Mouse (Mus musculus) urinary bladder, postnatal 4 days (tissue): Measurements from ENCODE around the gene Dcaf8.

Source experiments
- DNase-seq, 2 experiments: peaks; one replicate each; pipeline ENCODE4 v3.0.0; 2021 to 2022; ENCODE audit warnings: low spot score in 2 of 2

Gene Dcaf8

DNA sequence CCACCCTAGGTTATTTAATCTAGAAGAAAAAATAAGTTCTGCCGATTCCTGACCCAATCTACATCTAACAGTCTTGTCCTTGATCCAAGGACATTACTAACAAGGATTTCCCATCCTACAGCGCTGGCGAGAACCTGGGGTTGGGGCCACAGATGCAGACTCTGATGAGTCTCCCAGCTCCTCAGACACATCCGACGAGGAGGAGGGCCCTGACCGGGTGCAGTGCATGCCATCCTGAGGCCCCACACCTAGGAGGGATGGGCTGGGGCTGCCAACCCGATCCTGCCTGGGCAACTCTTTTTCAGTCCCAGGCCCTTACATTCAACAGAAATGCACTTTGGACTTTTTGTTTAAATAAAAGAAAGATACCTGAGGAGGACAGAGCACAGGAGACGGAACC is 46.6 kb downstream of the Dcaf8 start:
- DNase-seq = no peak

DNA sequence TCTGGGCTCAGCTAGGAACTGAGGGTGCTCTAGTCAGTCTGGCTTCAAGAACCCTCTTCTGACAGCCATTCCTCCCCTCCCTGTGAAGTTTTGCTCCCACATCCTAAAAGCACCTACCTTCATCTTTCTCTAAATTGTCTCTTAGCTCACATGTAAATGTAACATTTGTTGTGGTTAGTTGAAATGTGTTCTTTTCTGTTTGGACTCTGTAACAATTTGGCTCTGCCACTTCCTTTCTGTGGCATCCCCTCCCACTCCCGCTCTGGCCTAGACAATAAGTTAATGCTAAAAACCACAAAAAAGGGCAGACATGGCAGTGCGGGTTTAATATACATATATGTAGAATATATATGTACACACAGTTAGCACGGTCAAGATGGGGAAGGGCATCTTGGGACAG is 49.3 kb downstream of the Dcaf8 start:
- no peak for DNase-seq

DNA sequence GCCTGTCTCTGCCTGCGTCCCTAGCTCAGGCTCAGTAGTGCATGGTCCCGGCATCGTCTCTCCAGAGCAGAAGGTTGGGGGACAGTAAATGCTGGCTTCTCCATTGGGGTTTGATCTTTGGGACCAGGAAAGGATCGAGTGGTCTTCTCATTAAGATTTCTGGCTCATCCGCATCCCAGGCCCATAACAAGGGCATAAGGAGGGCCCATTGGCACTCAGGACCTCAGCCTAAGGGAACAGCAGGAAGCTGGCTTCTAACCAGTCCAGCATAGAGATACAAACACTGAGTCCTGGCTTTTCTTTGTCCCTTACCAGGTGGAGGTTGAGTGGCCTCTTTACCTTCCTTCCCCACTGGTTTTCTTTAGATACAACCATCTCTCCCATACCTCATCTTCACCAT is 50.0 kb downstream of the Dcaf8 start:
- peak in 1 of 2 experiments; percentile 7 for DNase-seq

DNA sequence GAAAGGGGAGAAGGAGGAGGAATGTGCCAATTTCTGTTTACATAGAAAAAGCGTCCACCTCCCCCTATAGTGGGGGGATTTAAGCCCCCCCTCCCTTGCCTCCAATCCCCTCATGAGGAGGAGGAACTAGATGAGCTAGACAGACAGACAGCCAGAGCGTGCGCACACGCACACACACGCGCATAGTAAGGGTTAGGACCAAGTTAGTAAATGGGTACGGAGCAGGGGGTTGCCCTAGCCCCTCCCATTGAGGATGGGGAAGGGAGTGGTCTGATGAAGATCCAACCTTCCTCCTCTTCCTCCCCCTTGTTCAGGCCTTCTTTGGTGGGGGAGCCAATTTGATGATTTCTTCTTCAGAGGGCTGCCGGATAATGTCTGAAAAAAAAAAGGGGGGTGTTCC is 50.4 kb downstream of the Dcaf8 start:
- peak in 1 of 2 experiments; percentile 14 for DNase-seq

DNA sequence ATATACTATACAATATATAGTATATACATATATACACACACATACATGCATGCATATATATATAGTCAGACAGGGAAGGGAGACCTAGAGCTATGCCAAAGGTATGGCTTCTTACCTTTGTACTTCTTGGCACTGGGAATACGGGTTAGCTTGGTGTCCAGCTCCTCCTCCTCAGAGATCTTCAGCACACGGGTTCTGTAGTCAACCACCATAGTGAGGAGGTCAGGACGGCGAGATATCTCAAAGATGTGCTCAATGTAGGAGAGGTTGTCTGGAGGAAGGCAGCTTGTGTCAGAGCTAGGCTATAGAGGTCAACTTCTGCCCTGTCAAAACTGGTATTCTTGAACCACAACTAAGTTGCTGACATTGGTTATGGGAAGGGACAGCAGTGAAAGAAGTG is 51.1 kb downstream of the Dcaf8 start:
- DNase-seq = peak in 1 of 2 experiments; percentile 12

DNA sequence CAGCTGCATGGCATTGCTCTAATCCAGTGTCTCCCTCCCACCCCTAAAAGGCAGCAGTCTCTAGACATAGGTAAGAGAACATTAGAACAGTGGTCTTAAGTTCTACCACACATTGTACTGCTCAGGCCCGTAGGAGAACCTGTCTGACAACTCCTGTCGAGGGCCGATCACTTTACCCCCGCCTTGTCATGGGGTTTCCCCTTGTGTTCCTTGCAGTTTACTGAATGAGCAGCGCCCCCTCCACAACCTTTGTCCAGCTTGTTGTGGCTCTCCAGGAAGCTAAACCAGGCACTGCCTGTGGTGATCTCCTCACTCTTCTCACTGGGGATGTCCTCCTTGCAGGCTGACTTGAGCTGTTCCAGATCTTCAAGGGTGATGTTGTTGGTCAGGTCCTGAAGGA is 52.3 kb downstream of the Dcaf8 start:
- DNase-seq = peak in 1 of 2 experiments; percentile 19

DNA sequence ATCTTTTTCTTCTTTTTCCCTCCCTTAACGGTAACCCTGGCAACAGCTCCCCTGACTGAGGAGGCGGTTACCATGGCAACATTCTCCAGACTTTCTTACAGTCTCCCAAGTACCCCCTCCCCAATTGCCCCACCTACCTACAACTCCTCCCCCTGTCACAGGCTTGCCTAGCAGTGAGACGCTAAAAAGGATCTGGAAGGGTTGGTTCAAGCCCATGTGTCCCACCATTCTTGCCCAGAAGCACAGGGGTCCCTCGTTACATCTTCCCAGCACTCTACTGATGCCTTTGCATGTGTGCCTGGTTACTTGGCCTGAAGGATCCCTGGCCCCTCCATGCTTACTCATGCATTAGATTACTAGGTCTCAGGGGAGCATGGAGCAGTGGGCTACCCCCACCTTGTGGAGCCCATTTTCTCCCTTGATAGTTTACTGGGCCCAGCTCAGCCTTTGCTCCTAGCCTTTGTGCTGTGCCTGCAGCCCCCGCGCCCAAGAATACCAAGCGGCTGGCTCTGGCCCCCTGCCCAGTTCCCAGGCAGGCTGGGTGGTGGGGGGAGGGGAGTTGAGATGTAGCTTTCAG is 53.1 kb downstream of the Dcaf8 start:
- DNase-seq = no peak

DNA sequence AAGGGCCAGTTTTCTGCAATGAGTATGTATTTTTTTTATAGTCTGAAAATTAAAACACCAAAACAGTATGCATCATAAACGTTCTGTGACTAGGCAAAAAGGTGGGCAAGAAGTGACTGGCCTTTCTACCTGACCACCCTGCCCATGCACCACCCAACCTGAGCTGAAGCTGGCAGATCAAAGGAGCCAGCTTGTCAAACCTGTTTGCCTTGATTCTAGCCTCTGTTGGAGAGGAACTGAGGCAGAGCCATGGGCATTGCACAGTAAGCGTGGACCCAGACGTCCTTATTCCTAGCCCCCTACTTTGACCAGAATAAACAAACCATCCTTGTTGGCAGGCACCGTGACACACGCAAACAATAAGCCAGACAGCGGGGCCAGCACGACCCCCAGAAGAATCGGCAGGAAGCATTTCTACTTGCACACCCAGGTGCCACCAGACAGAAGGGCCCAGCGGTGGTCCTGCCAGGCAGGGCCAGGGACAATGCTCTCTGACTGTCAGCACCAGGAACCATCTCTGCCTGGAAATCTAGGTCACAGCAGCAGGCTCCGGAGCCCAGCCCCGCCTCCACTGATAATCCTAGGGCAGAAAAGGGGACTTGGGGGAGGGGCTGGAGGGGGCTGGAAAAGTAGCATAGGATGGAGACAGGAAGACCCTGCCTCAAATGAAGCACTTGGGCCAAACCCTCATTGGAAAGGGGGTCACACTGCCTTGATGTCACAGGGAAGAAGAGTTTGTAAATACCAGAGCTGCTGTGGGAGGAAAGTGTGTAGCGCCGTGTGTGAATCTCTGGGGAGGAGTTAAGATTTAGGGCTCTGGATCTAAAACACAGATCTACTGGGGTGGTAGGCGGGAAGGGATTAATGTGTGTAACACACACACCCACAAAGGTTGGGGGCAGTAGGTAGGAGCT is 54.3 kb downstream of the Dcaf8 start:
- DNase-seq = no peak

DNA sequence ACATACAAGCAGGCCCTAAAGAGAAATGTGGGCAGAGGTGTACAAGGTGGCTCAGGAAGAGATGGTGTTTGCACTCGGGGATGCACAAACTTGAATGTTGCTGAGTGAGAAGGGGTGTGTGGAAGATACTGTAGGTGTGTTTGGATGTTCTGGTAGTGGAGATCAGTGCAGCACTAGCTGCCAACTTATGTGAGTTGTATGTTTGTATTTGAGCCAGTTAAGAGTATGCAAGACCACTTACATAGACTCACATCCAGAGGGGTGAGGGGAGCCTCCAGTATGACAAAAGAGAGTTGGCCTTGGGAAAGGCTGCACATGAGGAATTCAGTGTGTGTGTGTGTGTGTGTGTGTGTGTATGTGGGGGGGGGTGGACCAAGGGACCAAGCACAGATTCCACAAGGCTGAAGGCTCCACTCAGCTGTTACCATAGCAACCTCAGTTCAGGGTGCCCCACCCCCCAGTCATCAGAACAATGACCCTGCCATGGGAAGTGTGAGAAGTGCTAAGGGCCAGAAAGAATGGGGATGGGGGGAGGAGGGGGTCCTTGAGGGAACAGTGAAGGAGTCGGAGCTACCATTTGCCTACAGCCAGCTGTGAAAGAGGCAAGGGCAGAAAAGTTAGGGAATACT is 55.1 kb downstream of the Dcaf8 start:
- DNase-seq = no peak

DNA sequence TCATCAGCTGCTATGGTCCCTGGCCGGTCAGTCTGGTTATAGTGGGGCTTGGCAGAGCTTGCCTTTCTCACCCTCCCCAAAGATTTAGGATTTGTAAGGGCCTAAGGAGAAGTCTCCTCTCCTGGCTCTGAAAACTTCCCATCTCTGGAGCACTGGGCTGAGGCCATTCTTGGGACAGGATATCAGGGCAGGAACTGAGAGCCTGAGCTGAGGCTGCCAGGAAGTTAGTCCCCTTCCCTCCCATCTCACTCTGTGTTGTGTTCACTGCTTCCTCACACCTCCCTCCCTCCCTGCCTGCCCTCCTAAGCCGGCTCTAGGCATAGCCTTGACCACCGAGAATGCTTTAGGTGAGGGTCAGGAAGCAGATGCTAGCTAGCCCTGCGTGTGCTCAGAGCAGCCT is 55.7 kb downstream of the Dcaf8 start:
- no peak for DNase-seq

DNA sequence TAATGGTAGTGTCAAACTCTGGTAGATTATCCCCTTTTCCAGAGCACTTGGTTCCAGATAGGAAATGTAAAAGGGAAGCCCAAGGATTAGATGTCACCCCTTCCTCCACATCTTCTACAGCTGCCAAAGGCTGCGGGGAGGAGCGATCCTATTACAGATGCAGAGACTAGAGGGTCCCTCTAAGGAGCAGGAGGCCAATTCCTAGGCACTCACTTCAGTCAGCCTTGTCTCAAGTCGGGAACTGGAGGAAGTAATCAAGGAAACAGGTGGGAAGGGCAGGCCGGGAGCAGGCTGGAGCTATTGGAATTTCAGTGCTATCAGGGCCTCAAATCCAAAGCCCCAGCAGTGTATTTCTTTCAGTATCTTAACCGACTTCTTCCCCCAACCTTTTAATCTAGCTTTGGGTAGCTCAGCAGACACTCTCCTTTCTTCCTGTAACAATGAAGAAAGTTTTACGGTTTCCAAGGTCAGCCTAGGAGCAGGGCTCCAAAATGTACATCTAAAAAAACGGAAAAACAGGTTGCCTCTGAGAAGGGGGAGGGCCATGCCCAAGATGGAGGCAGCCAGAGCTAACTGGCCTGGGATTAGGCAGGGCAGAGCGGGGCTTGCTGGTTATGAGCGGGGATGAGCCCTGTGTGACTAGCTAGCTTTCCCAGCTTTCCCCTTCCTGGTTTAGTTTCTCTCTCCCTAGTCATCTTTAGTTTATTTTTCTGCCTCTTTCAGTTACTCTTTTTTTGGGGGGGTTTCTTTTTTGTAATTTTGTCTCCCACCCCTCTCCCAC is 56.3 kb downstream of the Dcaf8 start:
- DNase-seq = no peak

DNA sequence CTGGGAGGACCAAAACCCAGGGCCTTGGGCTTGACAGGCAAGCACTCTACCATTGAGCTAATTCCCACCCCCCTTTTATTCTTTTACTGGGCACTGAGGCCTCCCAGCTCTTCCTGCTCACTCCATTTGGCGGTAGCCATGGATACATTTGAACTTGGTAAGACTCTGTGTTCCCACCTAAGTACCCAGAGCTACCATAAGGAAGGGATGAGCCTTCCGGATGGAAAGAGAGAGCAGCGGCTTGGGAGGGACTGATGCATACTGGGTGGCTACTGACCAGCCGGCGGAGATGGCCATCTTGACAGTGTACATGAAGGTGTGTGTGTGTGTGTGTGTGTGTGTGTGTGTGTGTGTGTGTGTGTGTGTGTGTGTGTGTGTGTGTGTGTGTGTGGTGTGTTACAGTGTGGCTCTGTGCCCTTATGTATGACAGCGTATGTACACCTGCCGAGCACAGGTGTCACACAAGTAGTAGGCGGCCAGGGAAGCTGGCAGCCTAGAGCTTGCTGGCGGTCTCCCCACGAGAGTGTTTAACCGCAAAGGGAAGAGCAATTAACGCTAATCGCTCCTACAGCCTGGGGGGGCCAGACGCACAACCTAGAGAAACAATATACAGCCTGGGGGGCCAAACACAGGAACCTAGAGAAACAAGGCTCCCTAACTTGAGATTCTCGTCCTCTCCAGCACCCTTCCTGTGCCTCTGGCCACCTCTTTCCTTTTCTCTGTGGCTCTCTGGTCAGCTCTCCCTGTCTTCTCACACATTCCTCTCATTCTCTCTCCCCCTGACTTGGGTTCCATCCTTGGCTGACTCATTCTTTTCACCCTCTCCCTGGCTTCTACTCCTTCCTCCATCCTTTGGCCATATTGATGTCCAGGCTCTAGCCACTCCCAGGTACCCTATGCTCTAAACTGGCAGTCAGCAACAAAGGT is 57.2 kb downstream of the Dcaf8 start:
- no peak for DNase-seq

DNA sequence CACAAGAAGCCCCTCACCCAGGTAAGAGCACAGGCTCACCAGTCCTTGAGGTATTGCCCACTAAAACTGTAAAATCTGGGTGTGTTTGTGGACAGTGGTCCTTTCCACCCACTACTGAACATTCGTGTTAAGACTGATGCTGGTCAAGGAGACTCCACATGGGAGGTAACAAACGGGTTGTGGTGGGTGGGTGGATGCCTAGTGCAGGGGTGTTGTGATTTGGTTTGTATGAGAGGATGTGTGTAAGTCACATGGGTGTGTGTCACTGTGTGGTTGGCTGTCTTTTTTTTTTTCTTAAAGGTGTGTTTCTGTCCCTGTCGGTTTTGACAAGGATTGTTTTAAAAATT is 57.8 kb downstream of the Dcaf8 start:
- DNase-seq = no peak

DNA sequence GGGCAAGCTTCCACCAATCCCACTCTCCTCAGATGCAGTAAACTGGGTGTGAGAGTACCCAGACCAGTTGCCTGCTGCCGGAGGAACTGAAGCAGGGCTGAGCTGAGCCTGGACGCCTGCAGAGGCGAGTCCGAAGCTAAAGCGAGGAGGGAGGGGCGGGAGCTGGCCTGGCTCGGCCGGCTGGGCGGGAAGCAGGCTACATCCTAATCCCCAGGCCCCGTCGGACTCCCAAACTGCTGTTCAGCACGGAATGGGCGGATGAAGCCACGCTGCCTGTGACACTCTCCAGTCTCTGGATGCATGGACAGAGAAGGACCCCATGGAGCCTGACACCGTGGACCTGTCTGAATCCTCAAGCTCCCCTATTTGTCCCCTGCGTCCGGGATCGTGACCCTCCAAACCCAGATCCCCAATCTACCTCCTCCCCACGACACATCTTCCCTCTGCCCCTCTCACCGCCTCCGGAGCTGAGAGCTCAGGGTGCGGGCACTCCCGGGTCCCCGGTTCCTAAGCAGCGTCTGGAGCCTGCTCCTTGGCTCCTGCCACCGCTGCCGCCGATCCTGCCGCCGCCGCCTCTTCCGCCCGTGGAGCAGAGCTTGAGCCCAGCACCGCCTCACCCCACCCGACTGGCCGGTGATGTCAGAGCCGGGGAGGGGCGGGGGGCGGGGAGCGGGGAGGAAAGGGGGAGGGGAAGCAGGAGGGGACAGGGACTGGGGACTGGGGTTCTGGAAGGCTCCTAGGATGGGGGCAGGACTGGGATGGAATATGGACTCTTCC is 58.4 kb downstream of the Dcaf8 start, which contains the start of gene Pea15a:
Pea15a (minus strand) TSS at position 664 of the 777 bp plus-strand sequence.
- peak; percentile 79 to 81 for DNase-seq

DNA sequence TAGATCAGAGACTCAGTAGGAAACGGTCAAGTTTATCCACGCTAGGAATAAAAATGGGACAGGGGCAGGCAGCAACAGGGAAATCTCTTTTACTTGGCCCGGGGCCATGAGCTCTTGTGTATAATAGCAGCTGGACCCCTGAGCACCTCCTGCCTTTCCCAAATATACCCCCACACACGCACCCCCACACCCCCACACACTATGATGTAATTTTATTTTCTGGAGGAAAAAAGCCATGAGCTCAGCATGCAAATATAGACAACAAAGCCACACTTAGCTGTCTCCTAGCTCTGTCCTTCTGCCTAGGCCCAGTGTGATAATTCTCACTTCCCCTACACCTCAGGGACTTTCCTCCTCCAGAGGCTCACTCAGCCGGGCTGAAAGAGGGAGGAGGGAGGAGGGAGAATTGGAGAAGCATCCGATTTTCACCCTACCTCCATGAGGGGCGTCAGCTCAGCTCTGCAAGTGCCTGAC is 59.3 kb downstream of the Dcaf8 start:
- no peak for DNase-seq

DNA sequence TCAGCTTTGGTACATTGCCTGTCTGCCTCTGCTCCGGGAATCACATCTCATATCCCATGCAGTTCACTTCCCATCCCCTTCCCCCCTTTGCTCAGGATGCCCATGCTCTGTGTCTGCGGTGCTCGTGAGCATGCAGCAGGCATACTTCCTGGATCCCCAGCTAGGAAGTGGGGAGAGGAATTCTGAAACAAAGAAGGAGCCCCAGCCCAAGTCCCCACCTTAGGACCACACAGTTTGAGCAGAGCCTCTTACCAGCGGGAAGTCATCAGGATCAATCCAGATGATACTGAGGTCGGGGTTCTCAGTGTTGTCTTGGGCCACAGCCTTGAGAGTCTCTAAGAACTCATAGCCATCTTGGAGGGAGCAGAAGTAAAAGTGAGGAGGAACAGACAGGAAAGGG is 64.9 kb downstream of the Dcaf8 start:
- DNase-seq = no peak

DNA sequence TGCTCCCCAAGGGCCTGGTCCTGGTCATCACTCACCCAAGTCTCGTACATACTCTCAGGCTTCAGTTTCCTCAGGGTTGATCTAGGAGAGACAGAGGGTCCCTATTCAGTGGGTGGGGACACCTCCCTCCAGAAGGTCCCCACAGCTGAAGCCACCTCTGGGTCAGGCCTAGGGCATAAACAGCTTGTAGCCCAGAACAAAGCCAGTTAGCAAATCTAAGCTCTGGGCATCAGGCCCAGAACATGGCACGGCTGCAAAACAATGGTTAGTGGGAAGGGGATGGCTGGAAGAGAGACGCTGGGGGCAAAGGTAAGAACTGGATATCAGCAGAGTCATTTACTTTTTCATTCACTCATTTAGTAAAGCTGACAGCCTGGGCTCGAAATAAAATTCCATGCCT is 65.9 kb downstream of the Dcaf8 start:
- no peak for DNase-seq

DNA sequence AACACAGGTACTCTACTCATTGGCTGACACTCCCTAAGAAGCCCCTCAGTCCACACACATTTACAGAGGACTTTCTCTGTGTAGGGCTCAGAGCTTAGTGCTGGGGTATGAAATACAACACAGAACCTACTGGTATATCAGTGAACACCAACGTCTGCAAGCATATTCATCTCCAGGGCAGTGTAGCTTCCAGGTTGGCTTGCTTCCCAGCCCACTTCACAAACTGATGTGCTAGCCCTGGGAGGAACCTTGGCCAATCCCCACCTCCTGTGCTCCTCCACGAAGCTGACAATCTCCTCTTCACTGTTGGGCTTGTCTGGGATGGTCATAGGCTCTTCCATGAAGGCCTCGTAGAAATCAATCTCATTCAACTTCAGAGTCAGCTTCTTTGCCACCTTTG is 66.9 kb downstream of the Dcaf8 start:
- DNase-seq = no peak

DNA sequence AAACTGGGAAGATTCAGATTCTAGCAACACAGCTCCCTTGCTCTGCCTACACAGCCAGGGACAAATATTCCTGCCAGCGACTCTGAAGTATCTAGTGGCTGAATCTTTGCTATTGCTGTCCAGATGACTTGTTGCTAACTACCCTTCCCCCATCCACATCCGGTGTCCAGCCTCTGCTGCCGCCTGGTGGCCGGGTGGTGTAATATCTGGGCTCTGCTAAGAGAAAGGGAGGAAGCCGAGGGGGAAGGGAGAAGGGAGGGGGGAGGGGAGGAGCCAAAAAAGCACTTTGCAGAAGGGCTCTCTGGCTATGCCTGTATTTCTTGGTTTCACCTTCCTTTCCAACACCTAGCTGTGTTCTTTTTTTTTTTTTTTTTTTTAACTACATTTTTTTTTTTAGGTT is 69.3 kb downstream of the Dcaf8 start:
- DNase-seq = peak; percentile 92 to 95
